Mouse (Mus musculus): ENCODE data around the gene Gm20388.
"Not testable (repeated sequence)": the region's sequence is repeated elsewhere in the genome, so short reads cannot be mapped to it uniquely, and the experiment has no call there.

The Gm20388 gene

DNA sequence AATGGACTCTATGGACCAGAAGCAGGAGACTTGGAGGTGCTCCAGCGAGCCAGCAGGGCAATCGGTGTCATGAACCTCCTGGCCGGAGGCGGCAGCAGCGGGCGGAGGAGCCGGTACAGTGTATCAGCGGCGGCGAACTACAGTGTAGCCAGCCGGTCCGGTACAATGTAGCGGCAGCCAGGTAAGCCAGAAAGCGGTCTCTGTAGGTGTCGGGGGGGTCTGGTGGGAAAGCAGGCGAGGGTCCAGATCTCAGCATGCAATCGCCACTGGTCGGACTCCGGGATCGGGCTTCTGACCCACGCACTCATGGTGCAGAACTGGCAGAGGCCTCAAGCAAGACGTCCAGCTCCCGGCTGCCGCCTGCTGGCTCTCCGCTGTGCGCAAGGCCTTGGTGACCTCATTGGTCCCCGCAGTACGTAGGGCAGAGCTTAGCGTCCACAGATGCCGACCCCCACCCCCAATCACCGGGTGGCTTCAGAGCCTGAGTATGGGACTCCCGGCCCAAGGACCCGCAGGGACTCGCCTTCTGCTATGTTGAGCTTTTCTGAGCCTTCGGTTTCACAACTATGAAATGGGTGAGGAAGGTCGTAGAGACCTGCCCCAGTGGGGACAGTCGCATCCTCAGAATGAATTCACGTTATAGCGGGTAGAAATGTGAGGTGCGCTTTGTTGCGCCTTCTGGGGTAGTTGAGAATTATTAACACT lies 3532.4 kb downstream of the Gm20388 start:
- in situ Hi-C loops (cut with MboI, MseI) = no loop called here

DNA sequence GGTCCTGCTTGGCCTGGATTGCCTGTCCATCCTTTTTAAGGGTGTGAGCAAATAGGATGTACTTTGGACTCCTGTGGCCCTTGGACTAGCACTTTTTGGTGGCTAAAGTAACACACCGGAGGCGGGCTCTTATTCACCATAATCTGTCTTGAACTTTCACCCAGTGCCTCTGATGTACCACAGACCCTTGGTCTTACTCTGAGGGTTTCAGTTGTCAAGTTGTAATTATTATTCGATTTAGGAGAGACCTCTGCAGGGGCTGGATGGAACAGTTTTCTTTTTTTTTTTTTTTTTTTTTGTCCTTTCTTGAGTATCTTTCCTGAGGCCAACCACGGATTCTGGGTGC lies 3532.9 kb downstream of the Gm20388 start:
- in situ Hi-C loops (cut with MboI, MseI) = no loop called here

GRCm38 (mm10) chr8:123444131-123444530 lies 3533.5 kb downstream of the Gm20388 start:
- in situ Hi-C loops (cut with MboI, MseI) = no loop called here

DNA sequence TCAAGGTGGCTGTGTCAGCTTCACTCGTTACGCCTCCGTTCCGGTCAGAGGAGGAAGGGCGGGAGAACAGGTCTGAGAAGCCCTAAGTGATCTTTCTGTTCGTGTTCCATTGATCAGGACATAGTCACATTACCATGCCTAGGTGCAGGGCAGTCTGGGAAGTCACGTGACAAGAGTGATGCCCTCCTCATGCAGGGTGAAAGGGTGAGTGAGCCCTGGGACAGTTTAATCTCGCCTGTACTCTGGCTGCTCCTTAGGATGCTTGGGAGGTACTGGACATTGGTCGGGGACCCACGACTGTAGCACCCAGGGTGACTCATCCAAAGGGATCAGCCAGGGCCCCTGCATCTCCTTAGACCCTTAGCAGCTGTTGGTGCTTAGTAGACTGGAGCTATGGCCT lies 3535.3 kb downstream of the Gm20388 start:
- in situ Hi-C loops (cut with MboI, MseI) = no loop called here

DNA sequence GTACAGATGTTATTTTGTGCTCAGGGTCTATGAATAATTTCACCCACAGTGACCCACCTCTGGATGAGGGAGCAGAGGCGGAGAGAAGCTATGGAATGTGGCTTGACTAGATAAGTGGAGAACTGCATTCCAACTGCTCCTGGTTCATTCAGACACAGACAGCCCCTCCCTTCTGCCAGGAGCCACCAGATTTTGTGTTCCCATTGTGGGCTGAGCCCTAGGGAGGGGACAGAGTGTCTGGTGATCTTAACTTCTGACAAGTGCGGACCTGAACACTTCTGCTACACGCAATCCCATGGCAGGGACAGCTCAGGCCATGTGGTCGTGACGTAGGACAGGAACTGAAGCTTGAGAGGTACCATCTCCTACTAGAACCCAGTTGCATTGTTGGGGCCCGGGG lies 3536.2 kb downstream of the Gm20388 start:
- in situ Hi-C loops (cut with MboI, MseI) = no loop called here

GRCm38 (mm10) chr8:123450783-123451182 lies 3540.1 kb downstream of the Gm20388 start:
- in situ Hi-C loops (cut with MboI, MseI) = loop anchor here (5.0 kb wide), 1 partner anchor 938 kb away; no protein-coding TSS in a partner anchor

GRCm38 (mm10) chr8:123451747-123452146 lies 3541.1 kb downstream of the Gm20388 start:
- in situ Hi-C loops (cut with MboI, MseI) = loop anchor here (5.0 kb wide), 1 partner anchor 939 kb away; no protein-coding TSS in a partner anchor

GRCm38 (mm10) chr8:123452149-123452548 lies 3541.5 kb downstream of the Gm20388 start:
- in situ Hi-C loops (cut with MboI, MseI) = loop anchor here (5.0 kb wide), 1 partner anchor 940 kb away; no protein-coding TSS in a partner anchor

DNA sequence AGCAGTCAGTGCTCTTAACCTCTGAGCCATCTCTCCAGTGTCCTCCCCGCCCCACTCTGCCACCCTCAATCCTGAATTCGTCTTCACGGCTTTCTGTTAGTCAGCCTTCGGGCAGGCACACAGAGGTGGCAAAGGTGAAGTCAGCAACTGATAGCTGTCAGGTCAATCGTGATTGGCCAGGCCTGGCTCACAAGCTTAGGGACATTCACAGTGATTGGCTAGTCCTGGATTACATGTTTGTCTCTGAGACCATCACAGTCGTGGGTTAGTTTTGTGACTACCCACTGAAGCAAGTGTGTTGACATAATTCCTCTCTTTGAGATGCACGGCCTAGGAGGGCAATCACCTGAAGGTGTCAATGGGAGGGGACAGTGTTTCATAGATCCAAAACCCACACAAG lies 3542.7 kb downstream of the Gm20388 start:
- in situ Hi-C loops (cut with MboI, MseI) = loop anchor here (5.0 kb wide), 1 partner anchor 941 kb away; no protein-coding TSS in a partner anchor

GRCm38 (mm10) chr8:123453951-123454350 lies 3543.3 kb downstream of the Gm20388 start:
- in situ Hi-C loops (cut with MboI, MseI) = loop anchor here (5.0 kb wide), 1 partner anchor 942 kb away; no protein-coding TSS in a partner anchor

GRCm38 (mm10) chr8:123454559-123454958 lies 3543.9 kb downstream of the Gm20388 start:
- in situ Hi-C loops (cut with MboI, MseI) = loop anchor here (5.0 kb wide), 1 partner anchor 942 kb away; no protein-coding TSS in a partner anchor

- in situ Hi-C loops (cut with MboI, MseI) = no loop called here
These were observed 3553.0 kb downstream of the Gm20388 start for GRCm38 (mm10) chr8:123463651-123464050.

DNA sequence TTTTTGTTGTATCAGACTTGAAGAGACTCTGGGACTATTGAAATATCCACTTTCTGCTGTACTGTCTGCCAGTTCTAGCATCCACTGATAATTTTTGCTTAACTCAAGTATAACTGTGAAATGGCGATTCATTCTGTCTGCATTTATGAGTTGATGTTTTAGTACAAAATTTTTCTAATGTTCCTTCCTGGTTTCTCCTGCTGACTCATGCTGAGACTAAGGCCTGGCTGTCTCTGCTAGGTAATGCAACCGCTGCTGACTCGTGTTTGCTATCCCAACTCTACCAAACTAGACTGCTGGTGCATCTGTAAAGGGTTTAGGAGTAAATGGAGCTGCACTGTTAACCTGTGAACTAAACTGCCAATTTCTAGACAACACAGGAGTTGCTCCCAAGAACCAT lies 3556.8 kb downstream of the Gm20388 start:
- in situ Hi-C loops (cut with MboI, MseI) = no loop called here

GRCm38 (mm10) chr8:123472991-123473390 lies 3562.3 kb downstream of the Gm20388 start:
- in situ Hi-C loops (cut with MboI, MseI) = not testable (repeated sequence)

GRCm38 (mm10) chr8:123474549-123474948 lies 3563.9 kb downstream of the Gm20388 start:
- in situ Hi-C loops (cut with MboI, MseI) = not testable (repeated sequence)

DNA sequence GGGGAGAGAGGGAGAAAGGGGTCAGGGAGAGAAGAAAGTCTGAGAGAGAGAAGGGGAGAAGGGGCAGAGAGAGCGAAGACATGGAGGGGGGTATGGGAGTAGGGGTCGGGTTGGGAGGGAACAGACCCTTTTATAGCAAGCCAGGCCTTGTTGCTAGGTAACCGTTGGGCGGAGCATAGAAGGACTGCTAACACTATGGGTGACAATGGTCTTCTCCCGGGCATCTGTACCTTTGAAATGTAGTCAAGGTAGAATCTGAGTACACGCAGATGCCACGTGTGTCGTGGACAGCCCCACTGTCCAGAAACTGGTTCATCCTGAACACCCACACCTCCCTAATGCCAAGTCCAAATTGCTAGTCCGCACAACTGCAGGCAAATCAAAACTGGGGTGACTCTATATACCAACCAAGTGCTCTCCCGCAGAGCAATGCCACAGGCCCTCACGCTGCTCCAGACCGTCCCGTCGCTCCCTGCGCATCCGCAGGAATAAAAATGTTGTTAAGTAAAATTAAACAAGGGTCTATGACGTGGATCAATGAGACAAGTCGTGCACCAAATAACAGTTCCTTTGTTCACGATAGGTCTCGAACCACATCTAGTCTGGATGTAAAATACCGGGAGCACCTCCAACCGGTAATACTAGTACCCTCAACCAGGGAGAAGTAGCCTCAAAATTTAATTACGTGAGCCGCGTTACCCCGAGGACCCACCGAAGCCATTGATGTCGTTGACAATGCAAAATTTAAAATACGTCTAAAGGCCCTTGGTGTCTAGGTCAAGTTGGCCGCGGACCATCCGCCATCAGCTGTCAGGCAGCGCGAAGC lies 3566.5 kb downstream of the Gm20388 start:
- in situ Hi-C loops (cut with MboI, MseI) = no loop called here

DNA sequence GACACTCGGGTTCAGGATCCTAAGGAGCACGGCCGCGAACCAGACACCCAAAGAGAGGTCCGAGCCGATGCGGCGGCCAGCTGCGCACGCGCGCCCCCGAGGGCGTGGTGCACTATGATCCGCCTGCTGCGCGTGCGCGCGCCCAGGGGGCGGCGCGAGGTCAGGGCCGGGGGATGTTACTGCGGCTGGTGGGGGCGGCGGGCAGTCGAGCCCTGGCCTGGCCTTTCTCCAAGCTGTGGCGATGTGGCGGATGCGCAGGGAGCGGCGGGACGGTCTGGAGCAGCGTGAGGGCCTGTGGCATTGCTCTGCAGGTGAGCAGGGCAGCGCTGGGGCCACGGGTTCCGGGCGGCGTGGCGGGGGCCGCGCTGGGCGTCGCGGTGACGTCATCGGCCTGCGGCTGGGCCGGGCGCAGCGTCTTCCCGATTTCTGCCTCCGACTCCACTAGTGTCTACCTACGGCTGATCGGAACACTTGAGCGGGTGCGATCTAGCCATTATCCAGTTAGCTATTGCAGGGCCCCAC lies 3567.2 kb downstream of the Gm20388 start, which contains the start of gene Afg3l1:
TSS of gene Afg3l1 (plus strand) at position 167 of the 522 bp plus-strand sequence.
- in situ Hi-C loops (cut with MboI, MseI) = no loop called here

DNA sequence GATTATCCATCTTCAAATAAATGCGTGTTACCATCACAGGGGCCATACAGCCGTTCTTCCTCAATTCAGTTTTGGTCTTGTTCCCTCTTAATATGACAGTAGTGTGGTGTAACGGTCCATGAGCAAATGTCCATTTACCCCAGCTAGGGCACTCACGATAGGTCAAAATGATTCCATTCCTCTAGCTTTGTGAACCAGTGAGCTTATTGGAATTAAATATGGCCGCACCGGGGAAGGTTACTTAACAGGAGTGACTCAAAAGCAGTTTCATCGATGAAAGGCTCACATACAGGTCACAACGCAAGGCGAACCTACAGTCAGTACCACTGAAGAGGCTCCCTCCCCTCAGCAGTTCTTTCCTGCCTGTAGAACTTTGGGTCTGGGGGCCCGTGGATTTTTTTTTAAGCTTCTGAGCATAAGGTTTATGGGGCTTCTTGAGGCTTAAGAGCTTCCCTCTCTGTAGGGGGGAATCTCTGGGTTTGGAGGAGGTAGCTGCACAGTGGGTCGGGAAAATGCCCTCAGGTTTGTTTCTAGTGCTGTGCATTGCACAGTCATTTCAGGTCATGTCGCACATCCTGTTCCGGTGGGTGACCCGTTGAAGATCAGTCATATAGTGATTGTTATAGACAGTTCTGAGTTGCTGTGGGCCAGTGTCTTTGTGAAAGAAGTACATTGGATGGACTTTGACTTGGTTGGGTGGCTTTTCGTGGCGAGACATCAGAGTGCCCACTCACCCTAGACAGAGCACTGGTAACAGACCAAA lies 3568.0 kb downstream of the Gm20388 start:
- in situ Hi-C loops (cut with MboI, MseI) = no loop called here

DNA sequence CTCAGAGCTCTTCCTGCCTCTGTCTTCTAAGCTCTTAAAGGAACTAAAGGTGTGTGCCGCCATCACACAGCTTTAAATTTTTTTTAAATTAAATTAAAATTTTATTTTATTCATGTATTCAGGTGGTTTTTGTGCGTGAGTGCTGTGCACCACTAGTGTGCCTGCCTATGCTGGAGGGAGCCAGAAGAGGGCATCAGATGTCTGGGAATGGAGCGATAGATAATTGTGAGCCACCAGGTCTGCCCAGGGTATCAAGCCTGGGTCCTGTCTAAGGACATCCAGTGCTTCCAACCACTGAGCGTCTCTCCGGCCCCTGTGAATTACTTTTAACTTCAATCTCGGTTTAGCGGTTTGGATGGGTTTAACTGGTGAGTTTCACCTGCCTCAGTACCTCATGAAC lies 3572.0 kb downstream of the Gm20388 start:
- in situ Hi-C loops (cut with MboI, MseI) = no loop called here

GRCm38 (mm10) chr8:123491280-123492075 lies 3580.8 kb downstream of the Gm20388 start:
- in situ Hi-C loops (cut with MboI, MseI) = no loop called here

DNA sequence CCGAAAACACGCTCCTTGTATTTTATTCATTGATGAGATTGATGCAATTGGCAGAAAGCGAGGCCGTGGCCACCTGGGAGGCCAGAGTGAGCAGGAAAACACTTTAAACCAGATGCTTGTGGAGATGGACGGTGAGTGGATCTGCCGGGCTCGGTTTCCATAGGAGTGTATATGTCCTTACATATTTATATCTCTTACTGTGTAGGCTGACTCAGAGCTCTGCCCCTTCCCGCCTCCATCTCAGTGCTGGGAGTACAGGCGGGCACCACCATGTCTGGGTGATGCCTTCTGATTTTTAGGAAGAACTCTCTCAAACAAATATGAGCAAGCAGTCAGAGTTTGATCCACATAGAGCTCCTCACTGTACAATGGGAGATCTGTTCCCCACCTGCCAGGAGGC lies 3582.3 kb downstream of the Gm20388 start:
- in situ Hi-C loops (cut with MboI, MseI) = no loop called here

Data from T-helper 1 cell (primary cell).